Mouse (Mus musculus) G1E (cell line): ENCODE measurements around the gene Pappa.

ENCODE experiments used
- CTCF ChIP-seq: IDR thresholded peaks from 2 replicates; pipeline ENCODE4 v1.5.1; 2012; ENCODE audit warnings: low read depth, low read length, inconsistent platforms, mixed read lengths
- GATA1 ChIP-seq: IDR thresholded peaks from 2 replicates; pipeline ENCODE4 v1.6.1; 2012; ENCODE audit warnings: borderline replicate concordance, low read length, inconsistent platforms, mixed read lengths
- GATA2 ChIP-seq: IDR thresholded peaks from 2 replicates; pipeline ENCODE4 v1.6.1; 2012; ENCODE audit warnings: low read depth, low read length, inconsistent platforms, borderline replicate concordance
- POLR2AphosphoS5 ChIP-seq: IDR thresholded peaks from 2 replicates; pipeline ENCODE4 v1.6.1; 2012; ENCODE audit warnings: low read depth, low read length, inconsistent platforms; ENCODE audit not compliant: insufficient replicate concordance
- TAL1 ChIP-seq: conservative IDR thresholded peaks from 2 replicates; pipeline ENCODE4 v1.6.1; 2012; ENCODE audit warnings: low read depth, low read length, inconsistent platforms, mixed read lengths

GRCm38 (mm10) chr4:65092191-65092590 is 31.8 kb upstream of the Pappa start:
- TF ChIP-seq CTCF (no peak), GATA2 (no peak), TAL1 (no peak), GATA1 (no peak), POLR2AphosphoS5 (no peak)
